Mouse (Mus musculus) central nervous system, embryonic 14 days (tissue): ENCODE results near the gene Sox21. TPM values are rescaled to one million over a fixed set of nuclear protein-coding genes. Genes with fewer than 3 reads are reported as not detected.

Experiments used
- polyA plus RNA-seq: library from polyadenylated mRNA; depleted of rRNA; stranded (reverse); fragments of >200 nt; gene quantifications from 2 replicates; pipeline ENCODE4 v1.2.3, GENCODE M21; 2012; rRNA removed

Gene Sox21
- 21.2 and 26.3 TPM in 2 replicates for polyA plus RNA-seq

DNA sequence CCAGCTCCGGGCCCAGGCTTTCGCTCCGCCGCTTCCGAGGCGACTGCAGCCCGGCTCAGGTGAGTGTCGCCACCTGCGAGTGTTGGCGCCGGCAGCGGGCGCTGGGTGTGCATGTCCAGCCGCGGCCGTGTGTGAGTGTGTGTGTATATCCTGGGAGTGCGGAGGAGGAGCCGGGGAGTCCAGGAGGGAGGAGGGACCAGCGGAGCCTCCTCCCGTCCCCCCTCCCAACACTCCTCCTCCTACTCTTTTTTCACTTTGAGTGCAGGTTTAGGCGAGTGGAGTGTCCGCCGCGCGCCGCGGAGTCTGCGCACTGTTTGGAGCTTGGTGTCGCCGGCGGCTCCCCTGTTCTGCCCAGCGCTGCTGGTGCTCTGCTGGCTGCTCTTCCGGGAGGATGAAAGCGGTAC, at the start of gene Sox21:
TSS of gene Sox21 (minus strand) at position 145 of the 404 bp plus-strand sequence.

DNA sequence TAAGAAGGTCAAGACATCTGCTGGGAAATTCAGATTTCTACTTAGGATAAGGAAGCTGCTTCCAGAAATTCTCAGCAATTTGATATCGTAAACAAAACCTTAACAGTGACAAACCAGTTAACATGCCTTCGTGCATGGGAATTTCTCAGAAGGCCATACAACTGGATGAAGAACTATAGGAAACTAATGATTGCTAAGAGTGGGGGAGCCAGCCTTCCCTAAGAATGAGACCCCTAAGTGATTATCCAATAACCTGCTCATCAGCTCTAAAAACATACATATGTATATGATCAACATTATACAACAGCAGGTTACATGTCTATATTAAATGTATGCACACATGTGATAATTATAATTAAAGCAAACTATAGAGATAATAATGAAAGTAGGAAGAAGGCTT, 29.8 kb upstream of the Sox21 start, which contains the start of gene Gm9376:
TSS of gene Gm9376 (plus strand) at position 301 of the 400 bp plus-strand sequence.

Other genes with a start within 250 kb of the Sox21 start
- gene Dct, start 184.8 kb downstream of the Sox21 start, polyA plus RNA-seq: 9.3 and 9.9 TPM in 2 replicates
- gene Tgds, start 104.3 kb downstream of the Sox21 start, polyA plus RNA-seq: 24.4 and 25.6 TPM in 2 replicates
- 22.5 and 30.5 TPM in 2 replicates for gene Gpr180, start 99.9 kb downstream of the Sox21 start, polyA plus RNA-seq
- gene Gm9376, start 29.9 kb upstream of the Sox21 start, polyA plus RNA-seq: 0.07 TPM in 1 of 2 replicates, not detected in the other